Mouse (Mus musculus) myocyte (in vitro differentiated cells): Measurements from ENCODE around the gene Gcn1l1. TPM values are rescaled to one million over a fixed set of nuclear protein-coding genes. Genes with fewer than 3 reads are reported as not detected.
A peak's percentile ranks its signal among the peaks of the same experiment; 100 is the strongest.

ENCODE experiments used
- H3K27me3 ChIP-seq: one replicate; pipeline ENCODE4 v1.6.1; 2011; ENCODE audit not compliant: control insufficient read depth, insufficient read depth, insufficient read length
- H3K36me3 ChIP-seq: one replicate; pipeline ENCODE4 v1.6.1; 2011; ENCODE audit not compliant: control insufficient read depth, insufficient read depth
- H3K4me2 ChIP-seq: one replicate; pipeline ENCODE4 v1.6.1; 2011; ENCODE audit warnings: low read depth, control low read depth
- H3K4me3 ChIP-seq: one replicate; pipeline ENCODE4 v1.5.1; 2011; ENCODE audit warnings: mild to moderate bottlenecking, control low read depth, moderate library complexity
- H3K79me2 ChIP-seq: one replicate; pipeline ENCODE4 v1.6.1; 2011; ENCODE audit not compliant: control insufficient read depth, insufficient read depth
- H3ac ChIP-seq: one replicate; pipeline ENCODE4 v1.6.1; 2011; ENCODE audit not compliant: control insufficient read depth, insufficient read length
- CEBPB ChIP-seq: IDR thresholded peaks from 2 replicates; pipeline ENCODE4 v1.6.1; 2011; ENCODE audit warnings: mild to moderate bottlenecking, moderate library complexity; ENCODE audit not compliant: poor library complexity, insufficient read depth, severe bottlenecking
- E2F4 ChIP-seq: IDR thresholded peaks from one replicate; pipeline ENCODE4 v1.6.1; 2011; ENCODE audit warnings: mild to moderate bottlenecking, control low read depth, moderate library complexity; ENCODE audit not compliant: insufficient read depth
- MAX ChIP-seq: IDR thresholded peaks from one replicate; pipeline ENCODE4 v1.6.1; 2011; ENCODE audit warnings: low read depth, mild to moderate bottlenecking, control low read depth
- MYOD1 ChIP-seq, 3 experiments: IDR thresholded peaks; one replicate each; pipeline ENCODE4 v1.6.1; 2011; ENCODE audit warnings: control low read depth in 2 of 3, low read depth in 2 of 3, mild to moderate bottlenecking in 2 of 3, moderate library complexity in 1 of 3; ENCODE audit not compliant: insufficient read length in 2 of 3, control insufficient read depth in 1 of 3
- MYOG ChIP-seq, 3 experiments: IDR thresholded peaks; one replicate each; pipeline ENCODE4 v1.6.1; 2011; ENCODE audit warnings: control low read depth in 2 of 3, low read depth in 2 of 3, mild to moderate bottlenecking in 2 of 3; ENCODE audit not compliant: insufficient read length in 2 of 3, control insufficient read depth in 1 of 3, insufficient read depth in 1 of 3
- POLR2A ChIP-seq: IDR thresholded peaks from one replicate; pipeline ENCODE4 v1.6.1; 2011; ENCODE audit warnings: low read depth, mild to moderate bottlenecking, control low read depth, moderate library complexity; ENCODE audit not compliant: insufficient read length
- POLR2AphosphoS2 ChIP-seq: IDR thresholded peaks from one replicate; pipeline ENCODE4 v1.6.1; 2011; ENCODE audit warnings: low read depth, control low read depth; ENCODE audit not compliant: insufficient read length
- REST ChIP-seq: IDR thresholded peaks from one replicate; pipeline ENCODE4 v1.6.1; 2011; ENCODE audit warnings: mild to moderate bottlenecking, control low read depth, moderate library complexity; ENCODE audit not compliant: insufficient read depth, insufficient read length
- SRF ChIP-seq: IDR thresholded peaks from one replicate; pipeline ENCODE4 v1.6.1; 2011; ENCODE audit warnings: low read depth; ENCODE audit not compliant: control insufficient read depth, insufficient read length
- TCF12 ChIP-seq: IDR thresholded peaks from one replicate; pipeline ENCODE4 v1.6.1; 2011; ENCODE audit warnings: mild to moderate bottlenecking, control low read depth; ENCODE audit not compliant: poor library complexity, insufficient read depth, severe bottlenecking
- TCF3 ChIP-seq: IDR thresholded peaks from one replicate; pipeline ENCODE4 v1.6.1; 2011; ENCODE audit warnings: low read depth, control low read depth; ENCODE audit not compliant: insufficient read length
- USF1 ChIP-seq: IDR thresholded peaks from one replicate; pipeline ENCODE4 v1.6.1; 2011; ENCODE audit warnings: low read depth, mild to moderate bottlenecking, control low read depth, moderate library complexity
- polyA plus RNA-seq: library from polyadenylated mRNA; unstranded; fragments of >200 nt; fragmentation: generic; extraction: Trizol; gene quantifications from one replicate; pipeline ENCODE4 v1.2.1, GENCODE M21; 2012; ENCODE audit warnings: missing spikeins

The Gcn1l1 gene
- polyA plus RNA-seq, 1 experiment: 49.4 TPM

GRCm38 (mm10) chr5:115563771-115564585 lies 1.1 kb upstream of the Gcn1l1 start:
- peaks cover 72% of the 10 kb centered on the region for H3K79me2 ChIP-seq
- H3K4me3 ChIP-seq: peak overlapping the region; percentile 51
- no peak for TF ChIP-seq USF1
- peak; percentile 49 for TF ChIP-seq POLR2AphosphoS2
- H3K36me3 ChIP-seq: peaks cover 37% of the 10 kb centered on the region
- H3ac ChIP-seq: no peak overlapping the region
- H3K4me2 ChIP-seq: peak overlapping the region; percentile 91
- H3K27me3 ChIP-seq: no peaks in the 10 kb centered on the region

GRCm38 (mm10) chr5:115565403-115565802 lies 349 bp downstream of the Gcn1l1 start:
- no peaks in the 10 kb centered on the region for H3K27me3 ChIP-seq
- peak overlapping the region; percentile 96 for H3K4me2 ChIP-seq
- peak overlapping the region; percentile 85 for H3ac ChIP-seq
- TF ChIP-seq POLR2A: no peak
- no peak for TF ChIP-seq MYOG (IDR thresholded peaks at IDR 0.05; ENCODE audit: control insufficient read depth in 1 of 3, insufficient read depth in 1 of 3, insufficient read length in 2 of 3, low read depth in 2 of 3)
- TF ChIP-seq TCF3: no peak
- no peak for TF ChIP-seq CEBPB
- TF ChIP-seq SRF: no peak
- TF ChIP-seq USF1: no peak
- no peak for TF ChIP-seq MAX
- TF ChIP-seq TCF12: no peak
- TF ChIP-seq POLR2AphosphoS2: no peak
- no peak for TF ChIP-seq REST
- TF ChIP-seq MYOD1 (IDR thresholded peaks at IDR 0.05; ENCODE audit: control insufficient read depth in 1 of 3, insufficient read length in 2 of 3, low read depth in 2 of 3): no peak
- TF ChIP-seq E2F4: no peak
- peaks cover 77% of the 10 kb centered on the region for H3K79me2 ChIP-seq
- H3K36me3 ChIP-seq: peaks cover 35% of the 10 kb centered on the region
- H3K4me3 ChIP-seq: peak overlapping the region; percentile 51

GRCm38 (mm10) chr5:115568681-115569080 lies 3.6 kb downstream of the Gcn1l1 start:
- peaks cover 59% of the 10 kb centered on the region for H3K79me2 ChIP-seq
- no peak overlapping the region for H3ac ChIP-seq
- H3K27me3 ChIP-seq: no peaks in the 10 kb centered on the region
- H3K4me2 ChIP-seq: no peak overlapping the region
- H3K36me3 ChIP-seq: peaks cover 13% of the 10 kb centered on the region
- H3K4me3 ChIP-seq: no peak overlapping the region
- TF ChIP-seq REST (no peak), MYOG (IDR thresholded peaks at IDR 0.05; ENCODE audit: control insufficient read depth in 1 of 3, insufficient read depth in 1 of 3, insufficient read length in 2 of 3, low read depth in 2 of 3) (no peak), SRF (no peak), MAX (no peak), MYOD1 (IDR thresholded peaks at IDR 0.05; ENCODE audit: control insufficient read depth in 1 of 3, insufficient read length in 2 of 3, low read depth in 2 of 3) (no peak), CEBPB (no peak), E2F4 (no peak), TCF3 (no peak), USF1 (no peak), POLR2A (no peak), POLR2AphosphoS2 (no peak), TCF12 (no peak)

- Histone ChIP-seq H3ac (no peak overlapping the region), H3K4me3 (no peak overlapping the region), H3K27me3 (no peaks in the 10 kb centered on the region), H3K36me3 (peaks cover 10% of the 10 kb centered on the region), H3K79me2 (peaks cover 61% of the 10 kb centered on the region), H3K4me2 (no peak overlapping the region)
- no peak for TF ChIP-seq REST
- TF ChIP-seq MYOD1 (IDR thresholded peaks at IDR 0.05; ENCODE audit: control insufficient read depth in 1 of 3, insufficient read length in 2 of 3, low read depth in 2 of 3): no peak
- no peak for TF ChIP-seq TCF12
- no peak for TF ChIP-seq CEBPB
Observed at GRCm38 (mm10) chr5:115569308-115569707, 4.3 kb downstream of the Gcn1l1 start.

- H3K4me2 ChIP-seq: no peak overlapping the region
Observed at GRCm38 (mm10) chr5:115569721-115570120, 4.7 kb downstream of the Gcn1l1 start.

More at GRCm38 (mm10) chr5:115569721-115570120, 4.7 kb downstream of the Gcn1l1 start:
- H3K27me3 ChIP-seq: no peaks in the 10 kb centered on the region
- TF ChIP-seq CEBPB (no peak), USF1 (no peak), REST (no peak), E2F4 (no peak), POLR2A (no peak), MAX (no peak), POLR2AphosphoS2 (no peak), MYOG (IDR thresholded peaks at IDR 0.05; ENCODE audit: control insufficient read depth in 1 of 3, insufficient read depth in 1 of 3, insufficient read length in 2 of 3, low read depth in 2 of 3) (no peak), SRF (no peak), TCF12 (no peak), MYOD1 (IDR thresholded peaks at IDR 0.05; ENCODE audit: control insufficient read depth in 1 of 3, insufficient read length in 2 of 3, low read depth in 2 of 3) (no peak), TCF3 (no peak)
- H3K79me2 ChIP-seq: peaks cover 59% of the 10 kb centered on the region
- peaks cover 13% of the 10 kb centered on the region for H3K36me3 ChIP-seq
- H3K4me3 ChIP-seq: no peak overlapping the region
- no peak overlapping the region for H3ac ChIP-seq
